Mouse (Mus musculus) liver, postnatal 0 days (tissue): ENCODE results near the gene Rnf208. TPM values are rescaled to one million over a fixed set of nuclear protein-coding genes. Genes with fewer than 3 reads are reported as not detected.
A peak's percentile ranks its signal among the peaks of the same experiment; 100 is the strongest.

Source experiments
- ATAC-seq: fragments of 200-750 bp; cut with Nextera tagmentation; 2 replicates; pipeline ENCODE4 v1.8.0; 2017; ENCODE audit warnings: mild to moderate bottlenecking, moderate library complexity
- DNase-seq: peaks from one replicate; pipeline ENCODE4 v3.0.0-alpha.2; 2016
- H3K27ac ChIP-seq: fragments of 300-500 bp; sonication (generic); 2 replicates; pipeline ENCODE4 v1.5.1; 2014; ENCODE audit warnings: antibody characterized with exemption, moderate library complexity, mild to moderate bottlenecking, low read depth
- H3K27me3 ChIP-seq: fragments of 300-500 bp; sonication (generic); 2 replicates; pipeline ENCODE4 v1.6.1; 2014; ENCODE audit warnings: low read length, control low read depth, mixed read lengths; ENCODE audit not compliant: insufficient read depth
- H3K36me3 ChIP-seq: fragments of 300-500 bp; sonication (generic); replicated peaks from 2 replicates; pipeline ENCODE4 v1.6.1; 2014; ENCODE audit warnings: mild to moderate bottlenecking, control low read depth, low read length, moderate library complexity, mixed read lengths; ENCODE audit not compliant: insufficient read depth
- H3K4me1 ChIP-seq: fragments of 300-500 bp; sonication (generic); 2 replicates; pipeline ENCODE4 v1.6.1; 2014; ENCODE audit warnings: antibody characterized with exemption, mild to moderate bottlenecking, control low read depth; ENCODE audit not compliant: insufficient read depth
- H3K4me2 ChIP-seq: fragments of 300-500 bp; sonication (generic); 2 replicates; pipeline ENCODE4 v1.6.1; 2014; ENCODE audit warnings: low read depth, mild to moderate bottlenecking, low read length, moderate library complexity, mixed read lengths
- H3K4me3 ChIP-seq: fragments of 300-500 bp; sonication (generic); 2 replicates; pipeline ENCODE4 v1.5.1; 2014; ENCODE audit warnings: low read depth, low read length
- H3K9ac ChIP-seq: fragments of 300-500 bp; sonication (generic); replicated peaks from 2 replicates; pipeline ENCODE4 v1.6.1; 2014; ENCODE audit warnings: mild to moderate bottlenecking, moderate library complexity
- H3K9me3 ChIP-seq: fragments of 300-500 bp; sonication (generic); 2 replicates; pipeline ENCODE4 v1.6.1; 2016; ENCODE audit warnings: mild to moderate bottlenecking, control low read depth, low read length, mixed read lengths
- CTCF ChIP-seq: sonication (generic); IDR thresholded peaks from 2 replicates; pipeline ENCODE4 v1.5.1; 2016; ENCODE audit warnings: antibody characterized with exemption, low read depth
- EP300 ChIP-seq: IDR thresholded peaks from 2 replicates; pipeline ENCODE4 v1.6.1; 2016; ENCODE audit warnings: antibody characterized with exemption, low read depth, mild to moderate bottlenecking
- WGBS: fragments of 180-500 bp; shearing (Covaris S2); extraction: QIAGEN DNeasy Blood & Tissue Kit; methylation state at CpG from one replicate; pipeline ENCODE4 v1.1.7; 2014; ENCODE audit not compliant: insufficient replicate concordance; 5-methylcytosine and 5-hydroxymethylcytosine counted together
- polyA plus RNA-seq: library from polyadenylated mRNA; unstranded; fragments of >200 nt; fragmentation: Nextera tagmentation; extraction: Ambion mirVana; gene quantifications from 2 replicates; pipeline ENCODE4 v1.2.1, GENCODE M21; 2015

The Rnf208 gene
- polyA plus RNA-seq, 1 experiment from 2014 or later: 0.11 TPM

DNA sequence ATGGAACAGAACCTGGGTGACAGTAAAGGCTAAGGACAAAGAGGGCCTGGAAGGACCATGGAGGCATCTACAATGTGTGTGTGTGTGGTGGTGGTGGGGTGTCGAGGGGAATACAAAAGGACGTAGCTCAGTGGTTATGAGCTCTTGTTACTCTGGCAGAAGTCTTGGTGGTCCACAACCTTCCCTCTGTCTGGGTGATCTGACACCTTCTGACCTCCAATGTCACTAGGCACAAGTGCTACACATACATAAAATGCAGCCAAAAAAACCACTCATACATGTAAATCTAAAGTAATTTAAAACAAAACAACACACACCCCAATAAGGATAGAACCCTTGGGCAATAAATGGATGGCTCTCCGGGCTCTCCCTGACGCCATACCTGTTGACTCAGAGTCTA is 14.6 kb upstream of the Rnf208 start:
- Histone ChIP-seq H3K27me3 (no peaks in the 10 kb centered on the region), H3K4me3 (no peak overlapping the region), H3K9me3 (no peaks in the 10 kb centered on the region), H3K4me2 (no peak overlapping the region), H3K9ac (no peak overlapping the region), H3K27ac (no peak overlapping the region), H3K36me3 (peaks cover 6% of the 10 kb centered on the region), H3K4me1 (peaks cover 19% of the 10 kb centered on the region)
- DNase-seq (no peak), ATAC-seq (no peak)
- TF ChIP-seq CTCF: no peak
- 85% methylated on average over 4 of the region's 4 CpGs for WGBS

- 0% methylated on average over 7 of the region's 7 CpGs for WGBS
- Histone ChIP-seq H3K4me3 (peak overlapping the region; percentile 44), H3K9ac (peak overlapping the region; percentile 52; the same call in 1 of the 2 replicates), H3K4me2 (peak overlapping the region; percentile 62), H3K9me3 (no peaks in the 10 kb centered on the region), H3K27ac (peak overlapping the region; percentile 74), H3K4me1 (peaks cover 15% of the 10 kb centered on the region), H3K27me3 (no peaks in the 10 kb centered on the region), H3K36me3 (peaks cover 2% of the 10 kb centered on the region)
- peak; percentile 89 for DNase-seq
- TF ChIP-seq CTCF (peak; percentile 86), EP300 (peak; percentile 75)
- peak; percentile 18 for ATAC-seq
Measured at GRCm38 (mm10) chr2:25228431-25228889, 13.6 kb upstream of the Rnf208 start.

- 64% methylated on average over 6 of the region's 6 CpGs for WGBS
- H3K4me2 ChIP-seq: peak overlapping the region; percentile 62
- H3K27ac ChIP-seq: peak overlapping the region; percentile 74; the same call in 1 of the 2 replicates
Measured at GRCm38 (mm10) chr2:25228995-25229530, 13.0 kb upstream of the Rnf208 start.

GRCm38 (mm10) chr2:25229582-25229981 is 12.5 kb upstream of the Rnf208 start:
- DNase-seq (no peak), ATAC-seq (no peak)
- no peak overlapping the region for H3K4me2 ChIP-seq
- 81% methylated on average over 5 of the region's 5 CpGs for WGBS
- H3K36me3 ChIP-seq: no peaks in the 10 kb centered on the region
- no peaks in the 10 kb centered on the region for H3K27me3 ChIP-seq
- no peak overlapping the region for H3K4me3 ChIP-seq
- no peak overlapping the region for H3K27ac ChIP-seq
- peaks cover 13% of the 10 kb centered on the region for H3K4me1 ChIP-seq
- TF ChIP-seq CTCF: no peak
- no peak for TF ChIP-seq EP300
- H3K9ac ChIP-seq: no peak overlapping the region
- H3K9me3 ChIP-seq: no peaks in the 10 kb centered on the region

More at GRCm38 (mm10) chr2:25228995-25229530, 13.0 kb upstream of the Rnf208 start:
- peaks cover 13% of the 10 kb centered on the region for H3K4me1 ChIP-seq
- no peaks in the 10 kb centered on the region for H3K27me3 ChIP-seq
- no peaks in the 10 kb centered on the region for H3K9me3 ChIP-seq
- no peak for TF ChIP-seq CTCF
- no peak for TF ChIP-seq EP300
- H3K9ac ChIP-seq: no peak overlapping the region
- ATAC-seq (no peak), DNase-seq (no peak)
- H3K4me3 ChIP-seq: no peak overlapping the region
- no peaks in the 10 kb centered on the region for H3K36me3 ChIP-seq

- H3K27ac ChIP-seq: no peak overlapping the region
- DNase-seq: no peak
- H3K4me1 ChIP-seq: peaks cover 10% of the 10 kb centered on the region
- no peaks in the 10 kb centered on the region for H3K9me3 ChIP-seq
- no peaks in the 10 kb centered on the region for H3K27me3 ChIP-seq
- no peak overlapping the region for H3K9ac ChIP-seq
- no peak overlapping the region for H3K4me2 ChIP-seq
- H3K36me3 ChIP-seq: no peaks in the 10 kb centered on the region
- no peak overlapping the region for H3K4me3 ChIP-seq
- no peak for ATAC-seq
- 83% methylated on average over 7 of the region's 7 CpGs for WGBS
- no peak for TF ChIP-seq CTCF
- TF ChIP-seq EP300: no peak
Measured at GRCm38 (mm10) chr2:25230581-25230980, 11.5 kb upstream of the Rnf208 start.

DNA sequence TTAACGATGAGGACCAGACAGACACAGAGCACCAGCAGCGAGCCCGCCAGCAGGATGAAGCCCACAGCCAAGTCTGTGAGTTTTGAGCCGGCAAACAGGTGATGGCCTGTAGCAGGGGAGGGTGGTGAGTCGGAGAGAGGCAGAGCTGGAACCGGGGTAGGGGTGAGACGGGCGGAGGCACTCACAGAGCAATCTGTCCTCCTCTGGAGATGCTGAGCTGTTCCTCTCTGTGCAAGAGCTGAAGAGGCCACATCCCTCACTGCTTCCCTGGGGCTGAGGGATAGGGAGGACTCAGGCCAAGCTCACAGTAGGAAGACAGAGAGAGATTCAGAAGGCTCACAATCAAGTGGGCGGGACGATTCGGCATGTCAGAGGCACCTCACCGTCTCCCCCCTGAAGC is 11.0 kb upstream of the Rnf208 start:
- Histone ChIP-seq H3K9ac (no peak overlapping the region), H3K27me3 (no peaks in the 10 kb centered on the region), H3K27ac (no peak overlapping the region), H3K4me2 (no peak overlapping the region), H3K9me3 (no peaks in the 10 kb centered on the region), H3K4me1 (peaks cover 6% of the 10 kb centered on the region), H3K4me3 (no peak overlapping the region), H3K36me3 (no peaks in the 10 kb centered on the region)
- TF ChIP-seq EP300 (no peak), CTCF (no peak)
- WGBS: 59% methylated on average over 12 of the region's 12 CpGs
- DNase-seq (no peak), ATAC-seq (no peak)

DNA sequence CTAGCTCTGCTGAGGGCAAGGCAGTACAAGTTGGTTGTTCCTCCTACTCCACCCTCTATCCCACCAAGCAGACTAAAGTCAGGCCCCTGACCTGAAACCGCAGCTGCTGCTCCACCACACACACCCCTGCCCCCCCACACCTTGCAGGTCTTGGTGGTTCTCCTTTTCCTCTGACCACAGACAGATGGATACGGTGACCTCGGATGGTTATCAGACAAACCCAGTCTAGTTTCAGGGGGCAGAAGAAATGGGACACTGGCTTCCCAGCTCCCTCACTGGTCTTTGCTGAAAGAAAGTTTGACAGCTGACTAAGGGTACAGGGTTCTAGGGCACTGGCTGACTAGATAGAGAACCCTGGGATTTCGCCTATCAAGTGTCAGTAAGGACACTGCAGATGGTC is 8.6 kb upstream of the Rnf208 start:
- 34% methylated on average over 4 of the region's 4 CpGs for WGBS
- Histone ChIP-seq H3K4me2 (no peak overlapping the region), H3K36me3 (no peaks in the 10 kb centered on the region), H3K4me3 (no peak overlapping the region), H3K27me3 (no peaks in the 10 kb centered on the region), H3K9me3 (no peaks in the 10 kb centered on the region), H3K27ac (no peak overlapping the region), H3K4me1 (peaks cover 4% of the 10 kb centered on the region), H3K9ac (no peak overlapping the region)
- no peak for TF ChIP-seq CTCF
- TF ChIP-seq EP300: no peak
- peak; percentile 33 for DNase-seq
- ATAC-seq: no peak
